Mouse (Mus musculus): ENCODE data around the gene Dhcr24. TPM values are rescaled to one million over a fixed set of nuclear protein-coding genes. Genes with fewer than 3 reads are reported as not detected.
A peak's percentile ranks its signal among the peaks of the same experiment; 100 is the strongest.

The Dhcr24 gene
- polyA plus RNA-seq, 2 experiments, result 20.5 to 52.8 TPM

DNA sequence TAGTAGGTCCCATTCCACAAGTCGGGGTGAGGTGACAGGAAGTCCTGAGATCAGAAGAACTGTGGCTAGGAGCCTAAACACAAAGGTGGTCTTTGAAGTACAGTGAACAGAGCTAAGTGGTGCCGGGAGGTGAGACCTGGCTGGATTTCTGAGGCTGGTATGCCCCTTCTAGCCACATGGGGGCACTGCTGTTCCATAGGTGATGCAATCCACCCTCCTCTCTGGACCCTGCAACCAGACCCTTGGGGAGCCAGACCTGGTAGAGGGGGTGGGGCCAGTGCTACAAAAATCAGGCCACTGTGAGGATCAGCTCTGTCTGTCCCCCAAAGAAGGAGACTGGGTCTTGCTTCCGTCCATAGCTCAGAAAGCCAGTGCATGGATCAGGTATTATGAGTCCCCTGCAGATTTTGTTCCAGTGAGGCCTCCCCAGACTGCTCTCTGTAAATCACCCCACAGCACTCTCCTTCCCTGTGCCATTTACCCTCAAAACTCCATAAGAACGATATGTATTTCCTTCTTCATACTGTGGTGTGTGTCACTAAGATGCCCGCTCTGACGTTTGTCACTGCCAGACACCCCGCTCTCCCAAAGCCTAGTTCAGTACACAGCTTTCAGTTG is 53.5 kb downstream of the Dhcr24 start:
- peak overlapping the region; percentile 74 for H3K4me2 ChIP-seq (ENCODE audit: low read depth)
- TF ChIP-seq CTCF (IDR thresholded peaks at IDR 0.05; ENCODE audit: low read depth), result peak; percentile 97
- peak; percentile 25; the same call in 1 of the 2 replicates for TF ChIP-seq EP300 (IDR thresholded peaks at IDR 0.05; ENCODE audit: low read depth)
- H3K36me3 ChIP-seq (replicated peaks; ENCODE audit: control insufficient read depth, insufficient read depth, low read depth), result no peaks in the 10 kb centered on the region
- WGBS (ENCODE audit: insufficient replicate concordance), result 43% methylated on average over 7 of the region's 7 CpGs
- peak; percentile 38 to 51 (median 44) for DNase-seq (ENCODE audit: low read depth in 3 of 3, low spot score in 3 of 3)
- H3K4me3 ChIP-seq (ENCODE audit: insufficient read depth in 1 of 2, low read depth in 2 of 2, low read length in 2 of 2), result no peak overlapping the region; a peak in 1 of 4 replicates
- peaks cover 5% of the 10 kb centered on the region for H3K27me3 ChIP-seq (ENCODE audit: control insufficient read depth, insufficient read depth, low read length)
- H3K4me1 ChIP-seq (replicated peaks; ENCODE audit: control insufficient read depth in 2 of 2, insufficient read depth in 2 of 2, low read length in 1 of 2), result peaks cover 20 to 22% of the 10 kb centered on the region in 2 experiments
- peak overlapping the region; percentile 87 for H3K27ac ChIP-seq
- H3K9me3 ChIP-seq (ENCODE audit: control insufficient read depth, low read length), result no peaks in the 10 kb centered on the region
- ATAC-seq (ENCODE audit: insufficient read depth), result peak; percentile 69
- H3K9ac ChIP-seq (replicated peaks), result peak overlapping the region; percentile 74

- H3K27me3 ChIP-seq (ENCODE audit: control insufficient read depth, insufficient read depth, low read length), result peaks cover 5% of the 10 kb centered on the region
- no peaks in the 10 kb centered on the region for H3K36me3 ChIP-seq (replicated peaks; ENCODE audit: control insufficient read depth, insufficient read depth, low read depth)
- DNase-seq (ENCODE audit: low read depth in 3 of 3, low spot score in 3 of 3) (no peak), ATAC-seq (ENCODE audit: insufficient read depth) (no peak)
- no peak overlapping the region for H3K4me3 ChIP-seq (ENCODE audit: insufficient read depth in 1 of 2, low read depth in 2 of 2, low read length in 2 of 2)
- H3K9ac ChIP-seq (replicated peaks), result no peak overlapping the region
- no peak for TF ChIP-seq CTCF (IDR thresholded peaks at IDR 0.05; ENCODE audit: low read depth)
- no peak for TF ChIP-seq EP300 (IDR thresholded peaks at IDR 0.05; ENCODE audit: low read depth)
- WGBS (ENCODE audit: insufficient replicate concordance), result 62% methylated on average over 9 of the region's 9 CpGs
- no peak overlapping the region for H3K4me2 ChIP-seq (ENCODE audit: low read depth)
- H3K27ac ChIP-seq, result no peak overlapping the region
- peaks cover 20 to 22% of the 10 kb centered on the region in 2 experiments for H3K4me1 ChIP-seq (replicated peaks; ENCODE audit: control insufficient read depth in 2 of 2, insufficient read depth in 2 of 2, low read length in 1 of 2)
- H3K9me3 ChIP-seq (ENCODE audit: control insufficient read depth, low read length), result no peaks in the 10 kb centered on the region
Observed at GRCm38 (mm10) chr4:106614881-106615280, 54.0 kb downstream of the Dhcr24 start.

GRCm38 (mm10) chr4:106615637-106616036 is 54.8 kb downstream of the Dhcr24 start:
- H3K9ac ChIP-seq (replicated peaks), result no peak overlapping the region
- H3K4me2 ChIP-seq (ENCODE audit: low read depth), result no peak overlapping the region
- H3K9me3 ChIP-seq (ENCODE audit: control insufficient read depth, low read length), result no peaks in the 10 kb centered on the region
- ATAC-seq (ENCODE audit: insufficient read depth) (no peak), DNase-seq (ENCODE audit: low read depth in 3 of 3, low spot score in 3 of 3) (no peak)
- peaks cover 5% of the 10 kb centered on the region for H3K27me3 ChIP-seq (ENCODE audit: control insufficient read depth, insufficient read depth, low read length)
- TF ChIP-seq EP300 (IDR thresholded peaks at IDR 0.05; ENCODE audit: low read depth), result no peak
- no peak for TF ChIP-seq CTCF (IDR thresholded peaks at IDR 0.05; ENCODE audit: low read depth)
- 65% methylated on average over 12 of the region's 12 CpGs for WGBS (ENCODE audit: insufficient replicate concordance)
- H3K36me3 ChIP-seq (replicated peaks; ENCODE audit: control insufficient read depth, insufficient read depth, low read depth), result no peaks in the 10 kb centered on the region
- H3K4me1 ChIP-seq (replicated peaks; ENCODE audit: control insufficient read depth in 2 of 2, insufficient read depth in 2 of 2, low read length in 1 of 2), result peaks cover 20 to 22% of the 10 kb centered on the region in 2 experiments
- H3K27ac ChIP-seq, result no peak overlapping the region
- no peak overlapping the region for H3K4me3 ChIP-seq (ENCODE audit: insufficient read depth in 1 of 2, low read depth in 2 of 2, low read length in 2 of 2)

- 3% methylated on average over 18 of the region's 19 CpGs for WGBS (ENCODE audit: insufficient replicate concordance)
- no peaks in the 10 kb centered on the region for H3K36me3 ChIP-seq (replicated peaks; ENCODE audit: control insufficient read depth, insufficient read depth, low read depth)
- H3K27me3 ChIP-seq (ENCODE audit: control insufficient read depth, insufficient read depth, low read length), result peaks cover 10% of the 10 kb centered on the region
- H3K4me3 ChIP-seq (ENCODE audit: insufficient read depth in 1 of 2, low read depth in 2 of 2, low read length in 2 of 2), result no peak within 1 kb of the TSS
- no peaks in the 10 kb centered on the region for H3K9me3 ChIP-seq (ENCODE audit: control insufficient read depth, low read length)
- DNase-seq (ENCODE audit: low read depth in 3 of 3, low spot score in 3 of 3) (no peak), ATAC-seq (ENCODE audit: insufficient read depth) (no peak)
- TF ChIP-seq EP300 (IDR thresholded peaks at IDR 0.05; ENCODE audit: low read depth), result no peak
- H3K4me1 ChIP-seq (replicated peaks; ENCODE audit: control insufficient read depth in 2 of 2, insufficient read depth in 2 of 2, low read length in 1 of 2), result peaks cover 20 to 22% of the 10 kb centered on the region in 2 experiments
- peak within 1 kb of the TSS; percentile 40 for H3K4me2 ChIP-seq (ENCODE audit: low read depth)
- no peak within 1 kb of the TSS for H3K27ac ChIP-seq
- H3K9ac ChIP-seq (replicated peaks), result no peak within 1 kb of the TSS
Observed at GRCm38 (mm10) chr4:106617056-106617455, 56.2 kb downstream of the Dhcr24 start, which contains the start of gene Lexm. TSS of gene Lexm (minus strand) at chr4:106617241.

DNA sequence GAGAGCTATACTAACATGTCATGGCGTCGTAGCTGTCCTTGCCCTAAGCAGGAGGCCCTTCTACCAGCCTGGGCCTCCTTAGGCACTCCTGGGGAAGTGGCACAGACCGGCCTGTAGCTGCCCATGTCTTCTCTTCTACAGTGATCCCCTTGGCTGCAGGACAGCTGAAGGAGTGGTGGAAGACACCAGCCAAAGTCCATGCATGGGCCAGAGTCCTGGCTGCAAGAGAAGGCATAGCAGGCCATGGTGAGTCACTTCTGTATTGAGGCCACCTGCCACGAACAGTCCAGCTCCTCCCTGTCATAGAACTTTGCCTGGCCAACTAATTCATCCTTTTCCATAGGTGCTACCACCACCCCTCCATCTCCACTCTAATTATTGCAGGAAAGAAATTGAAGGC is 58.1 kb downstream of the Dhcr24 start:
- Histone ChIP-seq H3K36me3 (replicated peaks; ENCODE audit: control insufficient read depth, insufficient read depth, low read depth) (no peaks in the 10 kb centered on the region), H3K27me3 (ENCODE audit: control insufficient read depth, insufficient read depth, low read length) (peaks cover 22% of the 10 kb centered on the region), H3K27ac (no peak overlapping the region), H3K9me3 (ENCODE audit: control insufficient read depth, low read length) (no peaks in the 10 kb centered on the region), H3K4me2 (ENCODE audit: low read depth) (no peak overlapping the region), H3K4me3 (ENCODE audit: insufficient read depth in 1 of 2, low read depth in 2 of 2, low read length in 2 of 2) (no peak overlapping the region), H3K4me1 (replicated peaks; ENCODE audit: control insufficient read depth in 2 of 2, insufficient read depth in 2 of 2, low read length in 1 of 2) (peaks cover 8% of the 10 kb centered on the region in 2 experiments), H3K9ac (replicated peaks) (no peak overlapping the region)
- DNase-seq (ENCODE audit: low read depth in 3 of 3, low spot score in 3 of 3) (no peak), ATAC-seq (ENCODE audit: insufficient read depth) (no peak)
- no peak for TF ChIP-seq CTCF (IDR thresholded peaks at IDR 0.05; ENCODE audit: low read depth)
- TF ChIP-seq EP300 (IDR thresholded peaks at IDR 0.05; ENCODE audit: low read depth), result no peak
- WGBS (ENCODE audit: insufficient replicate concordance), result 57% methylated on average over 4 of the region's 4 CpGs

All from liver, embryonic 14.5 days (tissue).